Mouse (Mus musculus): Measurements from ENCODE around the gene Eps15.
A peak's percentile ranks its signal among the peaks of the same experiment; 100 is the strongest.

Gene Eps15

GRCm38 (mm10) chr4:109279689-109280458 is at the start of gene Eps15:
Gene Eps15, plus strand, starts transcription at chr4:109280268.
- DNase-seq (ENCODE audit: low spot score) = peak; percentile 93

- no peak for DNase-seq (ENCODE audit: low spot score)
Measured at GRCm38 (mm10) chr4:109234185-109234584, 45.9 kb upstream of the Eps15 start, which contains the start of gene Calr4. Gene Calr4, plus strand, starts transcription at chr4:109234485.

GRCm38 (mm10) chr4:109234806-109235350 is 45.2 kb upstream of the Eps15 start:
- no peak for DNase-seq (ENCODE audit: low spot score)

- no peak for DNase-seq (ENCODE audit: low spot score)
Measured at GRCm38 (mm10) chr4:109236186-109236879, 43.7 kb upstream of the Eps15 start.

GRCm38 (mm10) chr4:109238428-109239268 is 41.4 kb upstream of the Eps15 start:
- no peak for DNase-seq (ENCODE audit: low spot score)

GRCm38 (mm10) chr4:109241221-109241620 is 38.8 kb upstream of the Eps15 start:
- DNase-seq (ENCODE audit: low spot score) = no peak

- peak; percentile 33 for DNase-seq (ENCODE audit: low spot score)
Measured at GRCm38 (mm10) chr4:109241934-109242333, 38.1 kb upstream of the Eps15 start.

- no peak for DNase-seq (ENCODE audit: low spot score)
Measured at GRCm38 (mm10) chr4:109244506-109244905, 35.6 kb upstream of the Eps15 start.

- DNase-seq (ENCODE audit: low spot score) = no peak
Measured at GRCm38 (mm10) chr4:109245016-109245620, 35.0 kb upstream of the Eps15 start.

- DNase-seq (ENCODE audit: low spot score) = no peak
Measured at GRCm38 (mm10) chr4:109251605-109252004, 28.5 kb upstream of the Eps15 start.

GRCm38 (mm10) chr4:109252199-109252598 is 27.9 kb upstream of the Eps15 start:
- no peak for DNase-seq (ENCODE audit: low spot score)

GRCm38 (mm10) chr4:109253664-109254151 is 26.4 kb upstream of the Eps15 start:
- peak; percentile 40 for DNase-seq (ENCODE audit: low spot score)

GRCm38 (mm10) chr4:109254511-109254910 is 25.6 kb upstream of the Eps15 start:
- no peak for DNase-seq (ENCODE audit: low spot score)

GRCm38 (mm10) chr4:109255321-109255720 is 24.7 kb upstream of the Eps15 start:
- DNase-seq (ENCODE audit: low spot score) = peak; percentile 20

- no peak for DNase-seq (ENCODE audit: low spot score)
Measured at GRCm38 (mm10) chr4:109255727-109256417, 24.2 kb upstream of the Eps15 start.

- DNase-seq (ENCODE audit: low spot score) = no peak
Measured at GRCm38 (mm10) chr4:109256791-109257190, 23.3 kb upstream of the Eps15 start.

- no peak for DNase-seq (ENCODE audit: low spot score)
Measured at GRCm38 (mm10) chr4:109257639-109258038, 22.4 kb upstream of the Eps15 start.

- DNase-seq (ENCODE audit: low spot score) = no peak
Measured at GRCm38 (mm10) chr4:109262068-109262467, 18.0 kb upstream of the Eps15 start.

GRCm38 (mm10) chr4:109266056-109266455 is 14.0 kb upstream of the Eps15 start:
- DNase-seq (ENCODE audit: low spot score) = no peak

GRCm38 (mm10) chr4:109266744-109267143 is 13.3 kb upstream of the Eps15 start:
- no peak for DNase-seq (ENCODE audit: low spot score)

- DNase-seq (ENCODE audit: low spot score) = no peak
Measured at GRCm38 (mm10) chr4:109267452-109267851, 12.6 kb upstream of the Eps15 start.
